In the genomic region with DNA sequence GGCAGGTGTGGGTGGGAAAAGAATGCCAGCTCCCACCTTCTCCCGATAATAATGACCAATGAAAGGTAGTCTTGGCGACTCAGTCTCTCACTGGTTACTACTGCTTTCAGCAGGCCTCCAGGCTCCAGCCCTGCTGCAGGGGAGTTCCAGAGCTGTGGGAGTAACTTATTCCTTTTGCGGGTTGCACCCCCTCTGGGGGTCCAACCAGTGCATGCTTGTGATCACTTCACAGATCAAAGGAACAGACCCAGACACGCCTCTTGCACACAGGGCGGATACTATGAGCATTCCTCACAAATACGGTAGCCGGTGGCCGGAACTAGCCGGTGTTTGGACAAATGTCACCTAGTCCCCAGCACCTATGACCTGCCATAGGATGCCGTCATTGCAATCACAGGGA, we compare ENCODE assay signal across 8 mouse cellular contexts. TPM values are rescaled to one million over a fixed set of nuclear protein-coding genes. Genes with fewer than 3 reads are reported as not detected.
A peak's percentile ranks its signal among the peaks of the same experiment; 100 is the strongest.
DNase-seq lines count a peak whose midpoint lies in the region; ATAC-seq and TF ChIP-seq lines count a peak whose summit lies in the region.

No protein-coding gene starts in this region.

- DNase-seq in heart, adult 9 months (ENCODE audit: low spot score in 2 of 2) = no peak
- DNase-seq in limb, embryonic 14.5 days (ENCODE audit: low spot score) = no peak
- no peak for DNase-seq in thymus, postnatal 4 days
- DNase-seq in gastrocnemius, postnatal 10 days = no peak
- DNase-seq in urinary bladder, adult 18-20 months (ENCODE audit: low spot score in 2 of 2) = no peak

- H3K27me3 ChIP-seq in heart, embryonic 12.5 days (replicated peaks) = peaks cover 13% of the 10 kb centered on the region
- peaks cover 8% of the 10 kb centered on the region for H3K27me3 ChIP-seq in E14TG2a.4 (ENCODE audit: insufficient read depth, low read length)
- peaks cover 61% of the 10 kb centered on the region for H3K27me3 ChIP-seq in forebrain, embryonic 13.5 days
- no peaks in the 10 kb centered on the region for H3K27me3 ChIP-seq in limb, embryonic 14.5 days (ENCODE audit: control insufficient read depth, insufficient read depth, low read length)

- H3K27ac ChIP-seq in heart, embryonic 12.5 days (ENCODE audit: poor library complexity, severe bottlenecking) = peak overlapping the region; percentile 88
- no peak overlapping the region for H3K27ac ChIP-seq in forebrain, embryonic 13.5 days
- H3K27ac ChIP-seq in limb, embryonic 14.5 days (replicated peaks; ENCODE audit: low read depth, low read length) = peak overlapping the region; percentile 94

- H3K4me2 ChIP-seq in heart, embryonic 12.5 days = peak overlapping the region; percentile 84
- peak overlapping the region; percentile 66; the same call in 1 of the 2 replicates for H3K4me2 ChIP-seq in forebrain, embryonic 13.5 days
- peak overlapping the region; percentile 98 for H3K4me2 ChIP-seq in limb, embryonic 14.5 days (replicated peaks; ENCODE audit: low read depth, low read length, severe bottlenecking)

- H3K36me3 ChIP-seq in heart, embryonic 12.5 days = peaks cover 8% of the 10 kb centered on the region; the same call in 1 of the 2 replicates
- H3K36me3 ChIP-seq in E14TG2a.4 (ENCODE audit: insufficient read depth, low read length) = peaks cover 32% of the 10 kb centered on the region
- H3K36me3 ChIP-seq in forebrain, embryonic 13.5 days (ENCODE audit: poor library complexity, severe bottlenecking) = no peaks in the 10 kb centered on the region
- peaks cover 34% of the 10 kb centered on the region for H3K36me3 ChIP-seq in limb, embryonic 14.5 days (ENCODE audit: control insufficient read depth, insufficient read depth, low read length)

- no peak for TF ChIP-seq POLR2A in limb, embryonic 14.5 days (IDR thresholded peaks at IDR 0.05; ENCODE audit: borderline replicate concordance, extremely low read depth, insufficient read depth, insufficient read length)

- peak overlapping the region; percentile 73 for H3K4me3 ChIP-seq in heart, embryonic 12.5 days
- peak overlapping the region; percentile 88 for H3K4me3 ChIP-seq in E14TG2a.4 (replicated peaks; ENCODE audit: low read length)
- no peak overlapping the region for H3K4me3 ChIP-seq in forebrain, embryonic 13.5 days
- peak overlapping the region; percentile 72 for H3K4me3 ChIP-seq in limb, embryonic 14.5 days (replicated peaks; ENCODE audit: low read length)

- no peaks in the 10 kb centered on the region for H3K9me3 ChIP-seq in heart, embryonic 12.5 days (replicated peaks)
- no peaks in the 10 kb centered on the region for H3K9me3 ChIP-seq in E14TG2a.4 (ENCODE audit: low read length)
- H3K9me3 ChIP-seq in forebrain, embryonic 13.5 days (replicated peaks) = no peaks in the 10 kb centered on the region
- H3K9me3 ChIP-seq in limb, embryonic 14.5 days (ENCODE audit: control insufficient read depth, low read length) = no peaks in the 10 kb centered on the region

- H3K9ac ChIP-seq in heart, embryonic 12.5 days = peak overlapping the region; percentile 82; the same call in 1 of the 2 replicates
- no peak overlapping the region for H3K9ac ChIP-seq in forebrain, embryonic 13.5 days
- H3K9ac ChIP-seq in limb, embryonic 14.5 days (ENCODE audit: low read depth, low read length, severe bottlenecking) = peak overlapping the region; percentile 75

- WGBS in heart, embryonic 12.5 days = 50% methylated on average over 10 of the region's 10 CpGs
- 58% methylated on average over 10 of the region's 10 CpGs for WGBS in forebrain, embryonic 13.5 days
- 4% methylated on average over 10 of the region's 10 CpGs for WGBS in limb, embryonic 14.5 days

- ATAC-seq in heart, embryonic 12.5 days (ENCODE audit: insufficient number of reproducible peaks, low FRiP score) = no peak
- no peak for ATAC-seq in forebrain, embryonic 13.5 days
- no peak for ATAC-seq in limb, embryonic 14.5 days (ENCODE audit: low FRiP score, low read depth)

- no peak for TF ChIP-seq CTCF in E14TG2a.4 (conservative IDR thresholded peaks at IDR 0.05; ENCODE audit: low read length)

- H3K4me1 ChIP-seq in heart, embryonic 12.5 days (replicated peaks) = peaks cover 59% of the 10 kb centered on the region
- H3K4me1 ChIP-seq in E14TG2a.4 (replicated peaks; ENCODE audit: low read depth, low read length) = peaks cover 76% of the 10 kb centered on the region
- H3K4me1 ChIP-seq in forebrain, embryonic 13.5 days = peaks cover 20% of the 10 kb centered on the region
- peaks cover 38% of the 10 kb centered on the region for H3K4me1 ChIP-seq in limb, embryonic 14.5 days (ENCODE audit: control insufficient read depth, insufficient read depth, low read length)

RNA-seq across cellular contexts. Expression of gene Eva1b, which starts 2.3 kb away (rescaled TPM):
- 30.6 and 31.2 TPM in 2 replicates for polyA plus RNA-seq in heart, embryonic 12.5 days (2016; fragmentation: Nextera tagmentation; extraction: Ambion mirVana)
- polyA plus RNA-seq in forebrain, embryonic 13.5 days (2015; fragmentation: Nextera tagmentation; extraction: Ambion mirVana) = 7.9 and 8.1 TPM in 2 replicates
- polyA plus RNA-seq in limb, embryonic 14.5 days (2012; rRNA removed) = 120 and 155 TPM in 2 replicates
- 101 and 106 TPM in 2 replicates for polyA plus RNA-seq in limb, embryonic 14.5 days (2014; fragmentation: Nextera tagmentation; extraction: Ambion mirVana)
- 10 to 100 TPM; 20.0 to 25.5 TPM for total RNA-seq in gastrocnemius, postnatal 10 days (2021)

RNA-seq across cellular contexts. Expression of gene Sh3d21, which starts 13.5 kb away (rescaled TPM):
- polyA plus RNA-seq in heart, embryonic 12.5 days (2016; fragmentation: Nextera tagmentation; extraction: Ambion mirVana) = 2.7 and 3.6 TPM in 2 replicates
- 0.39 and 0.41 TPM in 2 replicates for polyA plus RNA-seq in forebrain, embryonic 13.5 days (2015; fragmentation: Nextera tagmentation; extraction: Ambion mirVana)
- 7.1 and 8.5 TPM in 2 replicates for polyA plus RNA-seq in limb, embryonic 14.5 days (2012; rRNA removed)
- 8.9 and 10.9 TPM in 2 replicates for polyA plus RNA-seq in limb, embryonic 14.5 days (2014; fragmentation: Nextera tagmentation; extraction: Ambion mirVana)
- 1 to 10 TPM; 1.2 to 1.4 TPM for total RNA-seq in gastrocnemius, postnatal 10 days (2021)

RNA-seq across cellular contexts. Expression of gene Stk40, which starts 46.0 kb away (rescaled TPM):
- 35.0 and 35.2 TPM in 2 replicates for polyA plus RNA-seq in heart, embryonic 12.5 days (2016; fragmentation: Nextera tagmentation; extraction: Ambion mirVana)
- polyA plus RNA-seq in forebrain, embryonic 13.5 days (2015; fragmentation: Nextera tagmentation; extraction: Ambion mirVana) = 34.2 and 36.1 TPM in 2 replicates
- polyA plus RNA-seq in limb, embryonic 14.5 days (2012; rRNA removed) = 21.3 and 25.5 TPM in 2 replicates
- polyA plus RNA-seq in limb, embryonic 14.5 days (2014; fragmentation: Nextera tagmentation; extraction: Ambion mirVana) = 27.9 and 29.1 TPM in 2 replicates
- 10 to 100 TPM; 28.8 to 39.5 TPM for total RNA-seq in gastrocnemius, postnatal 10 days (2021)

RNA-seq across cellular contexts. Expression of gene Thrap3, which starts 52.8 kb away (rescaled TPM):
- polyA plus RNA-seq in heart, embryonic 12.5 days (2016; fragmentation: Nextera tagmentation; extraction: Ambion mirVana) = 177 and 191 TPM in 2 replicates
- polyA plus RNA-seq in forebrain, embryonic 13.5 days (2015; fragmentation: Nextera tagmentation; extraction: Ambion mirVana) = 194 and 202 TPM in 2 replicates
- 168 and 191 TPM in 2 replicates for polyA plus RNA-seq in limb, embryonic 14.5 days (2012; rRNA removed)
- 204 and 229 TPM in 2 replicates for polyA plus RNA-seq in limb, embryonic 14.5 days (2014; fragmentation: Nextera tagmentation; extraction: Ambion mirVana)
- 100 to 1,000 TPM; 131 to 152 TPM for total RNA-seq in gastrocnemius, postnatal 10 days (2021)

RNA-seq across cellular contexts. Expression of gene Lsm10, which starts 53.4 kb away (rescaled TPM):
- 36.3 and 41.2 TPM in 2 replicates for polyA plus RNA-seq in heart, embryonic 12.5 days (2016; fragmentation: Nextera tagmentation; extraction: Ambion mirVana)
- polyA plus RNA-seq in forebrain, embryonic 13.5 days (2015; fragmentation: Nextera tagmentation; extraction: Ambion mirVana) = 55.9 and 56.0 TPM in 2 replicates
- 44.0 and 50.4 TPM in 2 replicates for polyA plus RNA-seq in limb, embryonic 14.5 days (2012; rRNA removed)
- 53.7 and 54.3 TPM in 2 replicates for polyA plus RNA-seq in limb, embryonic 14.5 days (2014; fragmentation: Nextera tagmentation; extraction: Ambion mirVana)
- 10 to 100 TPM in 1 of 2 experiments, 1 to 10 TPM in 1; 8.0 to 10.8 TPM for total RNA-seq in gastrocnemius, postnatal 10 days (2021)
